Mouse (Mus musculus) megakaryocyte-erythroid progenitor cell, adult 5-6 weeks (primary cell): ENCODE data around the gene Rnase12. TPM values are rescaled to one million over a fixed set of nuclear protein-coding genes. Genes with fewer than 3 reads are reported as not detected.
"Not testable (repeated sequence)": the region's sequence is repeated elsewhere in the genome, so short reads cannot be mapped to it uniquely, and the experiment has no call there.

Experiments used
- ATAC-seq: replicated peaks from 2 replicates; pipeline ENCODE4 v1.8.0; 2016; ENCODE audit warnings: mild to moderate bottlenecking, inconsistent platforms; ENCODE audit not compliant: severe bottlenecking, poor library complexity, low FRiP score, low TSS enrichment
- total RNA-seq, 2 experiments: library from RNA; stranded (forward) in 1 of 2; stranded (reverse) in 1 of 2; fragments of 200-1000, 215-1000 nt in 1 of 2; fragments of >200 nt in 1 of 2; fragmentation: Nextera tagmentation in 1 of 2; gene quantifications; 2 replicates each; pipeline ENCODE4 v1.2.3; 2014 to 2017

Gene Rnase12
- total RNA-seq, 2 experiments from 2014 or later = 5.2 TPM; not detected in 1

DNA sequence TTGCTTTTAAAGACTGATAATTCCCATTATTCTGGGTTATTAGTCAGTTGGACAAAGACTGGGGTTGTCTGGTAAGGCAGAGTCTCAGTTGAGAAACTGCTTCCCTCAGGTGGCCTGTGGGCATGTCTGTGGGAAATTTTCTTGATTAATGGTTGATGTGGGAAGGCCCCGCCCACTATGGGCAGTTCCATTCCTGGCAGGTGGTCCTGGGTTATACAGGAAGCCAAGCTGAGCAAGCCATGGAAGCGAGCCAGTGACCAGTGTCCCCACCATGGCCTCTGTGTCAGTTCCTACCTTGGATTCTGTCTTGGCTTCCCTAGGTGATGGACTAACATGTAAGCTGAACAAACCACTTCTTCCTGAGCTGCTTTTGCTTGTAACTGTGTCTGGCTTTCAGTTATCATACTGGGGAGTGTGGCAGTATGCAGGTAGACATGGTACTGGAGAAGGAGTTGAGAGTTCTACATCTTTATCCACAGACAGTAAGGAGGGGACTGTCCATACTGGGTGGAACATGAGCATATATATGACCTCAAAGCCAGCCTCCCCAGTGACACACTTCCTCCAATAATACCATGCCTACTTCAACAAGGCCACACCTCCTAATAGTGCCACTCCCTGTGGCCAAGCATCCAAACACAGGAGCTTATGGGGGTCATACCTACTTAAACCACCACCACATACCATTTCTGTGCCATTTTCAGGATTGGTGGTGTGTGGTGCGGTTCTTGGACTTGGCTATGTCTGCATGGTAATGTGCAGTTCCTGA, 29.9 kb downstream of the Rnase12 start:
- 0 out of 2 replicates have a peak, but pooled peaks have one; percentile 32 for ATAC-seq

DNA sequence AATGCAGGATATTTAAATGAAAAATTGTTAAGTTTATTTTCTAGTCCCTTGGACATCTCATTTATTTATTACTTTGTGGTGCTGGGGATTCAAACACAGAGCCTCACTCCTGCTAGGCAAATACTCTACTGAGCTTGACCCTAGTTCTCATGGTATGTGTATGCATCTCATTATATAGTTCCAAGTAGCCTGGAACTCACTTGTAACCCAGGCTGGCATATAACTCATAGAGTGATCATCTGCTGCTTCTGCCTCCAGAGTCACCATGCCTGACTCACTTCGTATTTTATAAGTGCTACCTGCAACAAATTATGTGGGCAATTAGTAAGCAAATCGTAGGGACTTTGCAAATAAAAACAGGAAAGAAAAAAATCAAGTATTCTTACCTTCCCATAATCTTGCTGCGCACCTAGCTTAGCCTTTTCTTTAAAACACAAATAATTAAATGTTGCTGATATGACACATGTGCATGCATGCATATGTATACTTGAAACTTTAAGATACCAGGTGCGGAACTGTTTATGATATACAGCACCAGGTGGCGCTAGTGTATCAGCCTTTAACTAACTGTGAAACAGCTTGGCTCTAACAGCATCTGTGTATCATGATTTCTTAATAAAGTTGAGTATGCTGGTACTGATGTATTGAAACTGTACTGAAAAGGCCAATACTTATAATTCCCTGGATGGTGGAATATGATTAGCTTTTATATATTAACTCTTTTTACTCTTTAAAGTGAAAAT, 30.9 kb downstream of the Rnase12 start:
- peak; percentile 89 for ATAC-seq

DNA sequence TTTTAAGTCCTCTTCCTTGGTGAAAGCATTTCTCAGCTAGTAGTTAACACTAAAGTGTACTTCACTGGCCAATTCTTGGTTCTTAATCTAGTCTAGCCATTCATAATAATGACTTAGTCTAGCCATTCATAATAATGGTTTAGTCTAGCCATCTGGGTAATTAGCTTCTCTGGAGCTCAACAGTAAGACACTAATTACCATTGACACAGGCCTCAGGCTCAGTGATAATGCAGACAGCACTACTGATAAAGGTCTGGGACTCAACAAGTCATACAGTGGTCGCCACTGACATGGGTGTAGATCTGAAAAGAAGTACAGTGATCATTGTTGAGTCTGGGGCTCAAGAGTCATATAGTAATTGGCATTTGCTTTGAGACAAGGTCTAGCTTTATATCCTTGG, 32.6 kb downstream of the Rnase12 start:
- ATAC-seq = peak; percentile 50; the same call in 1 of the 2 replicates

DNA sequence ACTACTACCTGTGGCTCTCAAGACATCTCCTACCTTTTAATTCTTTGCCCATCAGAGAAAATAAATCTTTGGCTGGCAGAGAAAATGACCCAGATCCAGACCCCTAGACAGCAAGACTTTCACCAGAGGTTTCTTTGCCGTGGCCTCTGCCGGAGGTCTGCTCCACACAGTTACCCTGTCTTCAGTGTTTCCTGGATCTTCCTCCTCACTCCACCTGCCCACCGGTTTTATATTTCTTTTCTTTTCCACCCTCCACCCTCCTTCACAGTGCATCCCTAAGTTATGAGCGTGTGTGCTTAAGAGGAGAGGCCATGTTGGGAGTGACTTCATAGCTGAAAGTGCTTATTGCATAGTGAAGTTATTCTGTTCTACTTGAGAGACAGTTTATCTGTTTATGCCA, 34.0 kb downstream of the Rnase12 start:
- no peak for ATAC-seq

DNA sequence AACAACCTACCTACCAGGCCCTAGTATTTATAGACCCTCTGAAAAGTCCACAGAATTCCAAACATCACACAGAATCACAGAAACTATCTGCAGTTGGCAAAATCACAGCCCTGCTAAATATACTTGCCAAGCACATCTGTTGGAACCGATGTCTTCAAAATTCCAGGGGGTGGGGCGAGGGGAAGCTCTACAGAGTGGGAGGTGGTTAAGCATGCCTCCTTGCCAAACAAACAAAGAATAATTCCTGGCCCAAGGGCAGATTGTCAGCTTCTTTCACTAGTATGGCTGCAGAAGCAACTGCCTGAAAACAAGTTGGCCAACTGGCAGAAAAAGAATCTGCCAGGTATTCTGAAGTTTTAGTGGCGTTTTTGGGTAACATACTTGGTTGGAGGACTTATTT, 40.2 kb downstream of the Rnase12 start:
- ATAC-seq = no peak

DNA sequence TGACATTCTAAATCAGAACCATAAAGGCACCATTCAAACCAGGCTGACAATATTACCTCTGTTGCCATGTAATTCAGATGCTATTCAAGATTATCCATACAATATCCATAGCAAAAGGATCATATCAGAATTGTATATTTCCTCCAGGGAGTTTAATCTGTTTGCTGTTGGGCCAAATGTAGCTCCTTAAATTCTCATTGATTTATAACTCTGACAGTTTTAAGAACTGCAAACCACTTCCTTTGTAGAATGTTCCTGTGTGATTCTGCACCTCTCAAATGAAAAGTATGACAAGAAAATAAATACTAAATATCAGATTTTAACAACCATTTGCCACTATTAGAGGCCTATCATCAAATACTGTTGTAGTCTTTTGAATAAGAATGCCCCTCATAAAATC, 41.7 kb downstream of the Rnase12 start:
- ATAC-seq = no peak

DNA sequence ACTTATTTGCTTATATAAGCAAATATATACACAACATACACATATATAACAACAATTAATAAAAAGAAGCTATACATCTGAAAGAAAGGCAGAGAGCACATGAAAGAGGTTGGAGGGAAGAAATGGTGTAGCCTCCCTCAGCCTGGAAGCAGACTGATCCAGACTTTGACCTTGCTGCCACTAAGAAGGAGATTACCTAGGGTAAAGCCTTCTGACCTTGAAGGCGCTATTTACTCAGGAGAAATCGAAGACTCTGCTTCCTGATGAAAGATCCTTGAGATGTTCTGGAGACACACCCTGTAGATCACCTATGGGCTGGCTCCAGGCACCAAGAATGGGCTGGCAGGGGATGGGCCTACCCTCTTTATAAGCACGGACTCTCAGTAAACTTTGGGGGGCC, 42.7 kb downstream of the Rnase12 start:
- ATAC-seq = not testable (repeated sequence)

DNA sequence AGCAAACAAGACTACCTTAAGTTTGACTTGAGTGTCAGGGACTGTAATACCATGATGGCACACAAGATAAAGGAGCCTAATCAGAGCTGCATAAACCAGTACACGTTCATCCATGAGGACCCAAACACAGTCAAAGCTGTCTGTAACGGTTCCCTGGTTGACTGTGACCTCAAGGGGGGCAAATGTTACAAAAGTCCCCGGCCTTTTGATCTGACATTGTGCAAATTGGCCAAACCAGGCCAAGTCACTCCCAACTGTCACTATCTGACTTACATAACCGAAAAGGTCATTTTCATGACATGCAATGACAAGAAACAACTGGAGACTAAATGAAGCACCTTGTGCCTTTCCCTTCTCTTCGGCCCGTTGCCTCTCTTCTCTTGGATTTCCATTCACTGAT, 47.9 kb downstream of the Rnase12 start:
- ATAC-seq = no peak

DNA sequence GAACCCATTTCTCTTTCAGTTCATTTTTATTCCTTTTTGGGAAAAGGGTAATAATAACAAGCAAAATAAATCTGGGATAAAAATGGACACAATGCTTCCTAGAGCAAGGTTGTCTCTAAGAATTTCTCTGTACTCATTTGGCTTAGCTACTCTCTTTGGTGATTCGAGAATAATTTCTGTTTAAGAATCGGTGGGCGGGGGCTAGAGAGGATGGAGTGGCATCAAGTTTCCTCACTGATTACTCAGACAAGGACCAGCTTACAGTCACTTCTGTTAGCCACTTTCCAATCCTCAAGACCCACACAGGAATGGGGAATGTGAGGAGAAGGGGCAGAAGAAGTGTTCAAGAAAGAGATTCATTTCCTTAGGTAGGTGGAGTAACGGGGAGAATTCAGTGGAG, 48.7 kb downstream of the Rnase12 start:
- no peak for ATAC-seq

DNA sequence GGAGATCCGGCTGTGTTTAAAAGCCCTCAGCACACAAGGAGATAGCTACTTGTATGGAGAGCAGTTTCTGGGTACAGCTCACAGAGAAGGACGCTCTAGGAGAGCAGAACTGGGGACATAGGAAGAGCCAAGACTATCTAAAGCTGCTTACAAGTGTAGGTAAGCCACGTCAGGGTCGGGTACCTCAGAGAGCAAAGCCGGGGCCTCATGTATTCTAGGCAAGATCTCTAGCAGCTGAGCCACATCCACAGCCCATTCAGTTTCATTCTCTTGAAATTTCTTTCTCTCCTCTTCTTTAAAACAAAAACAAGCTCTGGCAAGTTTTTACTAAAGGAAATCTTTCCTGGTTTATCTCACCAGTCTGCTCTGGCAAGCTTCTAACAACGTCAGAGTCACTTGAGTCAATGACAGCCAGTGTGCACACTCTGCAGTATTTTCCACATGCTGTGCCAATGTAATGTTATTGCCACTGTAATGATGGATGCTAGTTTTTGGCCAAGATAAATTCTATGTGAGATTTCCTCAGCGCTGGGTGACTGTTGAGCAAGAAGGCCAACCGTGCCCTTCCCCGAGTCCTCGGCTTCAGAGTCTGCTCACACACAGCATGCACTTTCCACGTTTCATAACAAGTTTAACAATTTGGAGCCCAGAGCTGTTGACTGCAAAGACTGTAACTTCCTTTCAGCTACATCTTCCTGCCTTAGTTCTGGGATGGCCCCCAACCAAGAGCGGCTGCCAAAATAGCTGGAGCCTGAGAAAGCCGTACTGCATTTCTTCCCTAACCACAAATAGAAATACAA, 49.3 kb downstream of the Rnase12 start:
- 0 out of 2 replicates have a peak, but pooled peaks have one; percentile 30 for ATAC-seq

DNA sequence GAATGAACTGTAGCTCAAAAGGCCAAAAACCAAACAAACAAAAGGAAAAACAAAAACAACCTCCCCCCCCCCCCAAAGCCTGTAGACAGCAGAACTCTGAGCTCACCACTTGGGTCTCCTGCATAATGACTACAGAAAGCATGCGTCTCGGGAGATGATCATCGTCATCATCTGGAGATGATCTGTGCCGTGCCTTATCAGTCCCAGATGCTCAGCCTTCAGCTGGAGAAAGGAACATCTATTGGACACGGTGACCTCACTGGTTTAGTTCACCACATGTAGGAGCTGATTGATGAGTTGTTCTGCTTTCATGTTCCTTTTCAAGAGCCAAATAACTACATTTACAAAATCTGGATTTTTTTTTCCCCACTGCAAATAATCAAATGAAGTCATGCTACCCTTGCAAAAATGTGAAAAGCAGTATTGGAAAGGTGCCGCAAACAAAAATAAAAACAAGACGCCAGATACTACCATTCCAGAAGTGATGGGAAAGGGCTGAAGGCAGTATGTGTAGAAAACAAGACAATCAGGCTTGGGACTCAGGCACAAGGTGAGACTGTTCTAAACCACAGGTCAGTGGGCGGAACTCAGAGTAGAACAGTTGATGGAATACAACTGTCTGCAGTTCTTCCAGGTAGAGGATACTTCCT, 50.2 kb downstream of the Rnase12 start, which contains the start of gene Rnase10:
Gene Rnase10, plus strand, starts transcription at position 600 of the 650 bp plus-strand sequence.
- ATAC-seq = no peak

Other genes starting within 250 kb of the Rnase12 start
- gene Ccnb1ip1, start 249.9 kb downstream of the Rnase12 start, total RNA-seq (2014; fragmentation: Nextera tagmentation) = not detected in 2 replicates
- not detected in 2 replicates for gene Ccnb1ip1, start 249.9 kb downstream of the Rnase12 start, total RNA-seq (2017)
- gene Parp2, start 249.8 kb downstream of the Rnase12 start, total RNA-seq (2014; fragmentation: Nextera tagmentation) = 66.6 and 128 TPM in 2 replicates
- 89.0 and 128 TPM in 2 replicates for gene Parp2, start 249.8 kb downstream of the Rnase12 start, total RNA-seq (2017)
- gene Tep1, start 187.1 kb downstream of the Rnase12 start, total RNA-seq (2014; fragmentation: Nextera tagmentation) = 11.1 and 25.3 TPM in 2 replicates
- 2.7 and 9.1 TPM in 2 replicates for gene Tep1, start 187.1 kb downstream of the Rnase12 start, total RNA-seq (2017)
- gene Klhl33, start 160.2 kb downstream of the Rnase12 start, total RNA-seq (2014; fragmentation: Nextera tagmentation) = not detected in 2 replicates
- gene Klhl33, start 160.2 kb downstream of the Rnase12 start, total RNA-seq (2017) = not detected in 2 replicates
- 76.3 and 83.3 TPM in 2 replicates for gene Osgep, start 132.8 kb downstream of the Rnase12 start, total RNA-seq (2014; fragmentation: Nextera tagmentation)
- 80.5 and 105 TPM in 2 replicates for gene Osgep, start 132.8 kb downstream of the Rnase12 start, total RNA-seq (2017)
- 152 and 166 TPM in 2 replicates for gene Apex1, start 132.7 kb downstream of the Rnase12 start, total RNA-seq (2014; fragmentation: Nextera tagmentation)
- 202 and 220 TPM in 2 replicates for gene Apex1, start 132.7 kb downstream of the Rnase12 start, total RNA-seq (2017)
- gene Pip4p1, start 126.8 kb downstream of the Rnase12 start, total RNA-seq (2014; fragmentation: Nextera tagmentation) = 12.6 and 21.0 TPM in 2 replicates
- gene Pip4p1, start 126.8 kb downstream of the Rnase12 start, total RNA-seq (2017) = 10.9 and 12.6 TPM in 2 replicates
- gene Pnp, start 126.6 kb downstream of the Rnase12 start, total RNA-seq (2014; fragmentation: Nextera tagmentation) = 297 and 354 TPM in 2 replicates
- gene Pnp, start 126.6 kb downstream of the Rnase12 start, total RNA-seq (2017) = 162 and 277 TPM in 2 replicates
- gene Gm49342, start 113.1 kb downstream of the Rnase12 start, total RNA-seq (2014; fragmentation: Nextera tagmentation) = not detected in 2 replicates
- 194 and 233 TPM in 2 replicates for gene Gm49342, start 113.1 kb downstream of the Rnase12 start, total RNA-seq (2017)
- gene Pnp2, start 101.7 kb downstream of the Rnase12 start, total RNA-seq (2014; fragmentation: Nextera tagmentation) = 28.8 and 44.9 TPM in 2 replicates
- gene Pnp2, start 101.7 kb downstream of the Rnase12 start, total RNA-seq (2017) = 9.8 and 12.2 TPM in 2 replicates
- gene Rnase10, start 49.9 kb downstream of the Rnase12 start, total RNA-seq (2014; fragmentation: Nextera tagmentation) = not detected in 2 replicates
- gene Rnase10, start 49.9 kb downstream of the Rnase12 start, total RNA-seq (2017) = not detected in 2 replicates
- gene Rnase9, start 15.8 kb downstream of the Rnase12 start, total RNA-seq (2014; fragmentation: Nextera tagmentation) = not detected in 2 replicates
- gene Rnase9, start 15.8 kb downstream of the Rnase12 start, total RNA-seq (2017) = not detected in 2 replicates
- gene Rnase11, start 7.5 kb downstream of the Rnase12 start, total RNA-seq (2014; fragmentation: Nextera tagmentation) = not detected in 2 replicates
- gene Rnase11, start 7.5 kb downstream of the Rnase12 start, total RNA-seq (2017) = not detected in 2 replicates
- gene Olfr750, start 16.8 kb upstream of the Rnase12 start, total RNA-seq (2014; fragmentation: Nextera tagmentation) = not detected in 2 replicates
- not detected in 2 replicates for gene Olfr750, start 16.8 kb upstream of the Rnase12 start, total RNA-seq (2017)
- gene Rnase4, start 33.4 kb upstream of the Rnase12 start, total RNA-seq (2014; fragmentation: Nextera tagmentation) = not detected in 2 replicates
- 0.76 TPM in 1 of 2 replicates, not detected in the other for gene Rnase4, start 33.4 kb upstream of the Rnase12 start, total RNA-seq (2017)
- gene Ang, start 33.5 kb upstream of the Rnase12 start, total RNA-seq (2014; fragmentation: Nextera tagmentation) = not detected in 2 replicates
- not detected in 2 replicates for gene Ang, start 33.5 kb upstream of the Rnase12 start, total RNA-seq (2017)
- not detected in 2 replicates for gene Eddm3b, start 56.8 kb upstream of the Rnase12 start, total RNA-seq (2014; fragmentation: Nextera tagmentation)
- not detected in 2 replicates for gene Eddm3b, start 56.8 kb upstream of the Rnase12 start, total RNA-seq (2017)
- gene Rnase6, start 66.2 kb upstream of the Rnase12 start, total RNA-seq (2014; fragmentation: Nextera tagmentation) = 2.8 and 14.6 TPM in 2 replicates
- 14.8 and 44.0 TPM in 2 replicates for gene Rnase6, start 66.2 kb upstream of the Rnase12 start, total RNA-seq (2017)
- gene Rnase1, start 89.1 kb upstream of the Rnase12 start, total RNA-seq (2014; fragmentation: Nextera tagmentation) = not detected in 2 replicates
- not detected in 2 replicates for gene Rnase1, start 89.1 kb upstream of the Rnase12 start, total RNA-seq (2017)
- not detected in 2 replicates for gene Rnase2b, start 104.6 kb upstream of the Rnase12 start, total RNA-seq (2014; fragmentation: Nextera tagmentation)
- not detected in 2 replicates for gene Rnase2b, start 104.6 kb upstream of the Rnase12 start, total RNA-seq (2017)
- gene Ang2, start 141.5 kb upstream of the Rnase12 start, total RNA-seq (2014; fragmentation: Nextera tagmentation) = not detected in 2 replicates
- not detected in 2 replicates for gene Ang2, start 141.5 kb upstream of the Rnase12 start, total RNA-seq (2017)
- gene Ear14, start 145.7 kb upstream of the Rnase12 start, total RNA-seq (2014; fragmentation: Nextera tagmentation) = not detected in 2 replicates
- not detected in 2 replicates for gene Ear14, start 145.7 kb upstream of the Rnase12 start, total RNA-seq (2017)
- gene Rnase2a, start 198.5 kb upstream of the Rnase12 start, total RNA-seq (2014; fragmentation: Nextera tagmentation) = not detected in 2 replicates
- gene Rnase2a, start 198.5 kb upstream of the Rnase12 start, total RNA-seq (2017) = not detected in 2 replicates